Mouse (Mus musculus): ENCODE measurements at regions not wholly inside any gene's neighbourhood (a gene's known extent, or its start where the extent isn't known, plus 50 kb on each side); places are given as distances from the start of the nearest gene placed in this dataset.
A peak's percentile ranks its signal among the peaks of the same experiment; 100 is the strongest.

DNA sequence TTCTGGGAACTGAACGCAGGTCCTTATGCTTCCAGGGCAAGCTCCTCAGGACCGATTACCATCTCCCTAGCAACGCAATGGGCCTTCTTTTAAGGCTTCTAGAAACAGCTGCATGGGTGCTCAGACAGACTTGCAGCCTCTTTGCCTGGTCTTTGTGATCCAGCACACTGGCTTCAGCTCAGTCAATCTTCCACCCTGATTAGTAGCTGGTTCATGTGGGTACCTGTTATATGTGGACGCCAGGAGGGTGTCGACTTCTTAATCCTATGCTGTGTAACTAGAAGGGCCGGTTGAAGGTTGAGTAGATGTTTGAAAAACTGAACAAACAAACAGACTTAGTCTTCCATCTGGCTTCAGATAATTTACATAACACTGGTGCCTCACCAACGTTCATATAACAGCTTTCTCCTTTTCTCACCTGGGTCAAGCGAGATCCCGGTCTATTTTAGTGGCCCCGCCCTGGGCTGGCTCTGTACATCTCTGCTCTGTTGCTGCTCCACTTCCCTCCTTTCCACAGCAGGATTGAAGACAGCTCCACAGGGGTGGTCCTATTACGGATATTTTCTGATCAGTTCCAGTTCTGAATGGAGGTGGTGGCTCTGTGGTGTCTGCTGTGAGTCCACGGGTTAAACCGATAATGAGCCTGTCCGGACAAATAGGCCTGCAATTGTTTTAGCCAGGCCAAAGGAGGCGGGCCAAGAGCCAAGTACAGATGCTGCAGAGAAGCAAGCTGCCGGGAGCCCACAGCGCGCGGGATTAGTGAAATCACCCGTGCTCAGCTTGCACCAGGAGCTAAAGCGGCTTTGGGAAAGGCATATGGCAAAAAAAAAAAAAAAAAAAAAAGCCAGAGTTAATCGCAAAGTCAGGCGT lies 102.4 kb upstream of the St6galnac5 start:
- H3K27ac ChIP-seq (ENCODE audit: low read length): peak overlapping the region; percentile 81
- WGBS: 20% methylated on average over 23 of the region's 23 CpGs
- H3K4me3 ChIP-seq (ENCODE audit: low read depth, low read length): no peak overlapping the region
- no peaks in the 10 kb centered on the region for H3K27me3 ChIP-seq (ENCODE audit: control insufficient read depth, insufficient read depth, low read depth, low read length)
- peak overlapping the region; percentile 36 for H3K4me2 ChIP-seq (ENCODE audit: low read length)
- H3K4me1 ChIP-seq (ENCODE audit: control insufficient read depth, insufficient read depth, low read length): peaks cover 21% of the 10 kb centered on the region
- peak; percentile 64 for ATAC-seq
- no peak overlapping the region; the same call in 1 of the 2 replicates for H3K9ac ChIP-seq (ENCODE audit: low read depth, low read length)
- no peaks in the 10 kb centered on the region for H3K9me3 ChIP-seq (replicated peaks; ENCODE audit: control insufficient read depth, low read length, poor library complexity, severe bottlenecking)
- no peaks in the 10 kb centered on the region for H3K36me3 ChIP-seq (ENCODE audit: control insufficient read depth, insufficient read depth, low read length)

- Histone ChIP-seq H3K9ac (ENCODE audit: low read depth, low read length) (no peak overlapping the region), H3K4me3 (ENCODE audit: low read depth, low read length) (no peak overlapping the region), H3K27me3 (ENCODE audit: control insufficient read depth, insufficient read depth, low read depth, low read length) (no peaks in the 10 kb centered on the region), H3K36me3 (ENCODE audit: control insufficient read depth, insufficient read depth, low read length) (no peaks in the 10 kb centered on the region), H3K9me3 (replicated peaks; ENCODE audit: control insufficient read depth, low read length, poor library complexity, severe bottlenecking) (no peaks in the 10 kb centered on the region), H3K4me1 (ENCODE audit: control insufficient read depth, insufficient read depth, low read length) (peaks cover 14% of the 10 kb centered on the region), H3K27ac (ENCODE audit: low read length) (no peak overlapping the region), H3K4me2 (ENCODE audit: low read length) (no peak overlapping the region)
- no peak for ATAC-seq
- 94% methylated on average over 3 of the region's 3 CpGs for WGBS
Observed at GRCm38 (mm10) chr3:153080371-153080770, 98.3 kb upstream of the St6galnac5 start.

- Histone ChIP-seq H3K27me3 (ENCODE audit: control insufficient read depth, insufficient read depth, low read depth, low read length) (no peaks in the 10 kb centered on the region), H3K9me3 (replicated peaks; ENCODE audit: control insufficient read depth, low read length, poor library complexity, severe bottlenecking) (no peaks in the 10 kb centered on the region), H3K4me1 (ENCODE audit: control insufficient read depth, insufficient read depth, low read length) (no peaks in the 10 kb centered on the region), H3K27ac (ENCODE audit: low read length) (no peak overlapping the region), H3K36me3 (ENCODE audit: control insufficient read depth, insufficient read depth, low read length) (no peaks in the 10 kb centered on the region), H3K4me3 (ENCODE audit: low read depth, low read length) (no peak overlapping the region), H3K9ac (ENCODE audit: low read depth, low read length) (no peak overlapping the region), H3K4me2 (ENCODE audit: low read length) (no peak overlapping the region)
- ATAC-seq: no peak
- 79% methylated on average over 14 of the region's 14 CpGs for WGBS
Observed at GRCm38 (mm10) chr3:153077846-153078703, 96.0 kb upstream of the St6galnac5 start.

GRCm38 (mm10) chr3:153072200-153072919 lies 90.3 kb upstream of the St6galnac5 start:
- Histone ChIP-seq H3K4me2 (ENCODE audit: low read length) (no peak overlapping the region), H3K27me3 (ENCODE audit: control insufficient read depth, insufficient read depth, low read depth, low read length) (no peaks in the 10 kb centered on the region), H3K27ac (ENCODE audit: low read length) (0 out of 2 replicates have a peak overlapping the region, but pooled peaks have one; percentile 14), H3K9me3 (replicated peaks; ENCODE audit: control insufficient read depth, low read length, poor library complexity, severe bottlenecking) (no peaks in the 10 kb centered on the region), H3K9ac (ENCODE audit: low read depth, low read length) (no peak overlapping the region), H3K36me3 (ENCODE audit: control insufficient read depth, insufficient read depth, low read length) (no peaks in the 10 kb centered on the region), H3K4me3 (ENCODE audit: low read depth, low read length) (no peak overlapping the region), H3K4me1 (ENCODE audit: control insufficient read depth, insufficient read depth, low read length) (no peaks in the 10 kb centered on the region)
- WGBS: 30% methylated on average over 10 of the region's 10 CpGs
- ATAC-seq: no peak

- H3K27ac ChIP-seq (ENCODE audit: low read length): no peak overlapping the region
- H3K4me1 ChIP-seq (ENCODE audit: control insufficient read depth, insufficient read depth, low read length): no peaks in the 10 kb centered on the region
- WGBS: 69% methylated on average over 8 of the region's 8 CpGs
- no peak overlapping the region for H3K4me2 ChIP-seq (ENCODE audit: low read length)
- H3K36me3 ChIP-seq (ENCODE audit: control insufficient read depth, insufficient read depth, low read length): no peaks in the 10 kb centered on the region
- H3K9ac ChIP-seq (ENCODE audit: low read depth, low read length): no peak overlapping the region
- H3K27me3 ChIP-seq (ENCODE audit: control insufficient read depth, insufficient read depth, low read depth, low read length): no peaks in the 10 kb centered on the region
- H3K4me3 ChIP-seq (ENCODE audit: low read depth, low read length): no peak overlapping the region
- H3K9me3 ChIP-seq (replicated peaks; ENCODE audit: control insufficient read depth, low read length, poor library complexity, severe bottlenecking): no peaks in the 10 kb centered on the region
- no peak for ATAC-seq
Observed at GRCm38 (mm10) chr3:153071549-153071948, 89.5 kb upstream of the St6galnac5 start.

- H3K4me2 ChIP-seq (ENCODE audit: low read length): no peak overlapping the region
- no peaks in the 10 kb centered on the region for H3K36me3 ChIP-seq (ENCODE audit: control insufficient read depth, insufficient read depth, low read length)
- no peaks in the 10 kb centered on the region for H3K9me3 ChIP-seq (replicated peaks; ENCODE audit: control insufficient read depth, low read length, poor library complexity, severe bottlenecking)
- no peak for ATAC-seq
- H3K4me3 ChIP-seq (ENCODE audit: low read depth, low read length): no peak overlapping the region
- WGBS: 96% methylated on average over 3 of the region's 3 CpGs
- no peaks in the 10 kb centered on the region for H3K4me1 ChIP-seq (ENCODE audit: control insufficient read depth, insufficient read depth, low read length)
- H3K27me3 ChIP-seq (ENCODE audit: control insufficient read depth, insufficient read depth, low read depth, low read length): no peaks in the 10 kb centered on the region
- H3K27ac ChIP-seq (ENCODE audit: low read length): no peak overlapping the region
- H3K9ac ChIP-seq (ENCODE audit: low read depth, low read length): no peak overlapping the region
Observed at GRCm38 (mm10) chr3:153071123-153071522, 89.1 kb upstream of the St6galnac5 start.

GRCm38 (mm10) chr3:153065890-153066289 lies 83.8 kb upstream of the St6galnac5 start:
- Histone ChIP-seq H3K4me2 (ENCODE audit: low read length) (no peak overlapping the region), H3K9ac (ENCODE audit: low read depth, low read length) (no peak overlapping the region), H3K4me3 (ENCODE audit: low read depth, low read length) (no peak overlapping the region), H3K27ac (ENCODE audit: low read length) (no peak overlapping the region), H3K27me3 (ENCODE audit: control insufficient read depth, insufficient read depth, low read depth, low read length) (no peaks in the 10 kb centered on the region), H3K36me3 (ENCODE audit: control insufficient read depth, insufficient read depth, low read length) (no peaks in the 10 kb centered on the region), H3K4me1 (ENCODE audit: control insufficient read depth, insufficient read depth, low read length) (no peaks in the 10 kb centered on the region), H3K9me3 (replicated peaks; ENCODE audit: control insufficient read depth, low read length, poor library complexity, severe bottlenecking) (peaks cover 4% of the 10 kb centered on the region; the same call in 1 of the 2 replicates)
- ATAC-seq: no peak
- 88% methylated on average over 3 of the region's 3 CpGs for WGBS

GRCm38 (mm10) chr3:153053163-153053562 lies 71.1 kb upstream of the St6galnac5 start:
- no peaks in the 10 kb centered on the region for H3K4me1 ChIP-seq (ENCODE audit: control insufficient read depth, insufficient read depth, low read length)
- H3K27me3 ChIP-seq (ENCODE audit: control insufficient read depth, insufficient read depth, low read depth, low read length): no peaks in the 10 kb centered on the region
- H3K9ac ChIP-seq (ENCODE audit: low read depth, low read length): no peak overlapping the region
- no peaks in the 10 kb centered on the region for H3K9me3 ChIP-seq (replicated peaks; ENCODE audit: control insufficient read depth, low read length, poor library complexity, severe bottlenecking)
- H3K27ac ChIP-seq (ENCODE audit: low read length): no peak overlapping the region
- no peaks in the 10 kb centered on the region for H3K36me3 ChIP-seq (ENCODE audit: control insufficient read depth, insufficient read depth, low read length)
- no peak overlapping the region for H3K4me2 ChIP-seq (ENCODE audit: low read length)
- ATAC-seq: no peak
- 93% methylated on average over 3 of the region's 3 CpGs for WGBS
- H3K4me3 ChIP-seq (ENCODE audit: low read depth, low read length): no peak overlapping the region
